Mouse (Mus musculus) v-Abl transformed pro-B cells (cell line): ENCODE measurements around the gene Ryr3.

Source experiments
- in situ Hi-C, 2 experiments: fragments of 400-800 bp; cut with MboI; formaldehyde crosslinking; loops; one replicate each; pipeline ENCODE4 v1.15.1; 2025; ENCODE audit not compliant: unreplicated experiment in 2 of 2

Gene Ryr3

GRCm38 (mm10) chr2:112720715-112721114 lies 496.2 kb downstream of the Ryr3 start:
- in situ Hi-C loops: no loop called here

- in situ Hi-C loops: no loop called here
Measured at GRCm38 (mm10) chr2:112714648-112715047, 502.2 kb downstream of the Ryr3 start.

DNA sequence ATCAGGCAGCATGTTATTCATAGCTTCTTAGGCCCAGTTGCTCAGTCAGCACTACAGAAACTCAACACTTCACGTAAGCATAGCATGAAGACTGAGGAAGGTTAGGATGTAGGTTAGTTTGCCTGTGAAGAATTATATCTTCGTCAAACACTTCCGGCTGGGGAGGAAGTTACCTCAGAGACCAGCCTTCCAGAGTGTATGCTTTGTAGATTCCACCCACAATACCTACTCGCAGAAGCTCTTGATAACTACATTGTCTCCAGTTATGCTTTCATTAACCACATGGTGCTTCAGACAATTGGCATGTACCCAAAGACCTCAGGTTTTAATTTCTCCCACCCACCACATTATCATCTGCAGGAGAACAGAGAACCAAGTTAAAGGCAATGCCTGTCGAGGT lies 535.1 kb downstream of the Ryr3 start:
- in situ Hi-C loops: no loop called here

GRCm38 (mm10) chr2:112677246-112677645 lies 539.6 kb downstream of the Ryr3 start:
- in situ Hi-C loops: no loop called here

GRCm38 (mm10) chr2:112676721-112677120 lies 540.2 kb downstream of the Ryr3 start:
- in situ Hi-C loops: no loop called here

DNA sequence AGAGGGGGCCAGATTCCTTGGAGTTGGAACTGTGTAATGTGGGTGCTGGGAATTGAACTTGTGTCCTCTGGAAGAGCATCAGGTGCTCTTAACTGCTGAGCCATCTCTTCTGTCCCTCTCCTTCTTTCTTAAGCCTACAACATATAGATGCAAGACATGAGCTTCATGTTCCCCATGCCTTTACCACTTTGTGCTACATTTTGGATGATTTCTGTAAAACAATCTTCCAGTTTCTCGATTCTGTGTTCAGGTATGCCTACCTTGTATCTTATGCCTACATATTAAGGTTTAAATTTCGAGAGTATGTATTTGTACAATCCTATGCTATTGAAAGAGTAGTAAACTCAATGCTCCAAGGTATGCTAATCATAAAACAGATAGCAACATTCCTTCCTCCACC lies 540.7 kb downstream of the Ryr3 start:
- in situ Hi-C loops: no loop called here

DNA sequence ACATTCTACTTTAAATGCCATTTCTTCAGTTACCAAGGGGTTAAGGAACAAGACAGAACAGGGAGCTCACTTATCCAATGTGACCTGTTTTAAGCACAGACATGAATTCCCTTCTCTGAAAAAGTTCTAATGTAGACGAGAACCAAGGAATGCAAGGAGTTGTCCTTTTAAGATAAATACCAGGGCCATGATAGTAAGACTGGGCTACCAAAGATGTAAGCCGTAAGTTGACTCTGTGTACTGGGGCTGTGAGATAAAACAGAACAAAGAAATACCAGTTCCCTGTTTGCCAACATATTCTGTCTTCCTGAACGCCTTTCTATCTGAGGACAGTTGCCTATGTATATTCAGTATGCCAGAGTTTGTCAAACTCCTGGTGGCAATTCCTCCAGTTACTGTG lies 547.4 kb downstream of the Ryr3 start:
- in situ Hi-C loops: no loop called here

DNA sequence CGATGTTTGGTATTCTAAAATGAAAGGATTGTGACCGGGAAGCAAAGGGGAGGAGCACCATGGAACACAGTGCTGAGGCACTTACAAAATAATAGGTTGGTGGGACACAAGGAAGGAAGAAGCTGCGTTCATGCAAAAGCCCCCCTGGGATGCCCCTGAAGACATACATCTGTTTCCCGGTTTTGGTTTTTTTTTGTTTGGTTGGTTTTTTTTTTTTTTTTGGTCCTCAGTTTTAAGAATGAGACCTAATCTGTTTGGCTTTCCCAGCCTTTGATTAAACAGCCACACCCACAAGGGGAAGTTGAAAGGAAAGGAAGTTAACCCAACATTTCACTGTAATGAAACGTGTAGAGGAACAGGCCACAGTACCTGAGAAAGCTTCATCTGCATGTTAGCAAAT lies 560.8 kb downstream of the Ryr3 start:
- in situ Hi-C loops: no loop called here

DNA sequence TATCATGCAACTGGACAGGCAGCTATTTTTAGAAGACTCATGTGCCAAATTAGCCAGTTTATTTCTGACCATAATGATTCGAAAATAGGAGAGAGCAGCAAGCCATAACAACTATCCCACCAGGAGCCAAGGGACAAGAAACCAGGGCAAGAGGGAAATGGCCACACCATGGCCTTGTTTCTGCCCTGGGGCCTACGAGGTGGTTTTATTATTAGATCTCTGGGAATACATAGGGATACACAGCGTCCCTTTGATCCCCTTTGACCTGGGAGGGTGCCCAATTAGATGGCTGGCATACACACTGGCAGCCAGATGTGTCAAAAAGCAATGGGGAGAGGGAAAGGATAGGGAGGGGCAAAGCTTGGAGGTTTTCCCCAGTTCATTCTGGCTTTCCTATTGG lies 563.1 kb downstream of the Ryr3 start:
- in situ Hi-C loops: no loop called here

GRCm38 (mm10) chr2:112637206-112637605 lies 579.7 kb downstream of the Ryr3 start:
- in situ Hi-C loops: no loop called here

DNA sequence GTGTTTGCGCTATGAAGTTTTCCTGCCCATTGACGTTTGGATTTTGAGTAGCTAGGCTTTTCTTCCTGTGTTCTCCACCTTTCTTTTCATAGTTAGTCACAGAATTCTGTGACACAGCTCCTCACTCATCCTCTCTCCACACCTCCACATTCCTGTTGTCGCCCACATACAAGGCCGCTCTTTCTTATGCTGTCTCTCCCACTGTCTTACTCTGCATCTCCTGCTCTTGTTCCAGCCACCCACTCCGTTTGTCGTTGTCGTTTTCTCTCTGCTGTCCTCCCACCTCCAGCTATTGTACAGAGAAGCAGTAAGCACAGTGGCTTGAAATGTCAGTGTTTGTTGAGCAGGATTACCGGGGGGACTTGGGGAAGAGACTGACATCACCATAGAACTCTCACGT lies 584.4 kb downstream of the Ryr3 start:
- in situ Hi-C loops: no loop called here

- in situ Hi-C loops: no loop called here
Measured at GRCm38 (mm10) chr2:112630669-112631068, 586.2 kb downstream of the Ryr3 start.

DNA sequence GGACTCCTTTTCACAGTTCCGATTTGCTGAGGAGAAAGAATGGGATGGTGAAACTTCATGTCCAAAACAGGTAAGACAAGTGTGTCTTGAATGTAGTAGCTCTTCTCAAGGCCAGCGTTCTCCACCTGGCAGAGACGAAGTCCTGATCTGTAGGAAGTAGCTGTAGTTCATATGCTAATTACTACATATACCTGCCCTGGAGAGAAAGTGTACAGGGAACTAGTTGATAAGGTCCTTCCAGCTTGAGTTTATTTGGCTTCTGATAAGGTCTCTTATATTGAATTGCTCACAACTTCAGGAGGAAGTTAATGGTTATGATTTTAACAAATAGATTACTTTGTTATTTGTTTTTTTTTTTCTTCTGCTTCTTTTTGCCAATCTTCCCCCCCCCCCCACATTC lies 591.7 kb downstream of the Ryr3 start:
- in situ Hi-C loops: no loop called here

DNA sequence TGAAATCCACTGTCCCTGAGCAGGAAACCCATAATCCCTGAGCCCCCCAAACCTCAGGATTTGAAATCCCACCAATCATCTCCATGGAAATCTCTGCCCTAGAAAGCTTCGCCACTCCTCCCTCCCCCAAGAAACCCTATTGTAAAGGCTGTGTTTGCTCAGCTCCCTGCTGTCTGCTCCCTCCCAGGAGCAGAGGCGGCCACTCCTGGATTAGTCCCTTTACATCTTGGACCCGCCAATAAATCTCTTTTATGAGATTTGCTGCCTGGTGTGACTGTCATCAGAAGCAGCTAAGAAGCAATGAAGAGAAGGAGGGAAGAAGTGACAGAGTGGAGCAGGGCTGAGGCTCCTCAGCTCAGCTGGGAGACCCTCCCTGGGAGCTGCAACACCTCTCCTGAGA lies 599.7 kb downstream of the Ryr3 start:
- in situ Hi-C loops: no loop called here

- in situ Hi-C loops: no loop called here
Measured at GRCm38 (mm10) chr2:112614375-112614774, 602.5 kb downstream of the Ryr3 start.

DNA sequence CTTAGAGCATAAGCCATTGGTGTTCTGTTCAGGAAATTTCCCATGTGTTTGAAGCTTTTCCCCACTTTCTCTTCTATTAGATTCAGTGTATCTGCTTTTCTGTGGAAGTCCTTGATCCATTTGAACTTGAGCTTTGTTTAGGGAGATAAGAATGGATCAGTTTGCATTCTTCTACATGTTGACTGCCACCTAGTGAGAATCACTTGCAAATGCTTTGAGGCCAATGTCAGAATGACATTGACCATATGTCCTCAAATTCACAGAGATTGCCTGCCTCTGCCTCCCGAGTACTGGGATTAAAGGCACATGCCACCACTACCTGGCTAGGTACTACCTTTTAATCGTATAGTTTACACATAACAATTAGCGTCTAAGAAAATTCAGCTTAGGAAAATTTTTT lies 604.3 kb downstream of the Ryr3 start:
- in situ Hi-C loops: no loop called here

DNA sequence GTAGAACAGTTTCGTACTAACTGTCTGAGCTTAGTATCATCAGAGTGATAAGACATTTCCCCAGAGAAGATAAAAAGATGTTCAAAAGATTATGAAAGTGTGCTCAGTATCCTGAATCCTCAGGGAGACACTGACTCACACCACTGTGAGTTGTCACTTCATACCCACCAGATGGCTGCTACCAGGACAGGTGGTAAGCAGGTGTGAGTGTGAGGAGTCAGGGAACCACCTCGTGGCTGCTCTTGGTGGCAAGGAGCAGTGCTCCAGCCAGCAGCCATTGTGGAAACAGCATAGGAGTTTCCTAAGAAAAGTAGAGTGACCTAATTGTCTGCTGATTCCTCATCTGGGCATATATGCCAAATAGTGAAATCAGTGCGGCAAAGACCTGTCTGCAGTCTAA lies 610.4 kb downstream of the Ryr3 start:
- in situ Hi-C loops: no loop called here

DNA sequence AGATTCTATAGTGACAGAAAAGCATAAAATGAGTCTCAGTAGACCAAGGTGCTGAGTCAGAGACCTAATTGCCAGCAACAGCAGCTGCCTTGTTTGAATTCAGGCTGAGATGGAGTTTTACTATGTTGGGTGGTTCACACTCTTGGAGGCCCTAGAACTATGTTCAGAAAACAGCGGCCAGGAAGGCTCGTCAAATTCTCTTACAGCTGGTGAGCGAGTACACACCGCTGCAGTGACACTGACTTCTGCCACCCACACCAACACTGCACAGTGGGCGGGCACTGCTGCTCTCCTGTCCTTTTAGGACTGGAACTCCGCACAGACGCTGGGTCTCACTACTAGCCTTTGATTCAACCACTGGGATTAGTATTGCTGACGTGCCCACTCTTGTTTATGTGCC lies 614.4 kb downstream of the Ryr3 start:
- in situ Hi-C loops: no loop called here

- in situ Hi-C loops: no loop called here
Measured at GRCm38 (mm10) chr2:112600222-112600621, 616.7 kb downstream of the Ryr3 start.

DNA sequence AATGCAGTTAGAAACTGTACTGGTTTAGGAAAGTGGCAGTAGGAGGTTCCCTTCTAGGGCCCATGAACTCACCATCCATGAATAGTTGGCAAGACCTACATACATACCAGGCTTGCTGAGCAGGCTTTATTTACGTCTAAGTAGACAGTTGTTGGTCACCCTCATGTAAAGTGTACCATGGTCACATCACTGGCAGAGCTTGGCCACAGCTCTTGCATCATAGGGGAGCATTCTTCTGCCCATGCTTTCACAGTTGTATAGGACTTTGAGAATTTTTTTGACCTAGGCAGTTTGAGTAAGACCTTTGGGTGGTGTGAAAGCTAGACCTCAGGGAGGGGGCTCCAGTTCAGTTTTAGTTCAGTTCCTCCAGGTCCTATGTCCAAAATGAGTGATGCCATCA lies 619.8 kb downstream of the Ryr3 start:
- in situ Hi-C loops: no loop called here

GRCm38 (mm10) chr2:112596415-112596814 lies 620.5 kb downstream of the Ryr3 start:
- in situ Hi-C loops: no loop called here

DNA sequence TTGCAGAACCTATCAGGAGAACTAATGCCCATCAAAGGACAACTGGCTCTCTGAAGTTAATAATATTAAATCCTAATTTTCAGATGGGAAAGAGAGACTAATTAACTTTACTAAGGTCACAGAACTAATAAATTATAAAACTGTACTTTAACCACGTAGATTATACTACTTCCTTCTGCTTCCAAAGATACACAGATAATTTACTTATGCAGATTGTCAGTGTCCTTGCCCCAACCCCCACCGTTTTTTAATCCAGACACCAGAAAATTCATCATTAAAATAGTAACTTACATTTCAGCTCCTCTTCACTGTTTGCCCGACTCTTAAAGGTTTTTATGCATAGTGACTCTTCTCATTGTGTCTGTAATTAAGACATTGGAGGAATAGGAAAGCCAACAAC lies 621.1 kb downstream of the Ryr3 start:
- in situ Hi-C loops: no loop called here

GRCm38 (mm10) chr2:112593781-112594180 lies 623.1 kb downstream of the Ryr3 start:
- in situ Hi-C loops: no loop called here

GRCm38 (mm10) chr2:112593322-112593721 lies 623.6 kb downstream of the Ryr3 start:
- in situ Hi-C loops: no loop called here
